Mouse (Mus musculus): ENCODE results near the gene Khdc3. TPM values are rescaled to one million over a fixed set of nuclear protein-coding genes. Genes with fewer than 3 reads are reported as not detected.
"Not testable (repeated sequence)": the region's sequence is repeated elsewhere in the genome, so short reads cannot be mapped to it uniquely, and the experiment has no call there.

Gene Khdc3
- polyA plus RNA-seq, 1 experiment from 2014 or later = not detected

GRCm38 (mm10) chr9:73103159-73103879 is 1.7 kb downstream of the Khdc3 start:
- ATAC-seq (ENCODE audit: borderline replicate concordance, extremely low read depth, low FRiP score, low TSS enrichment) = peak; percentile 61; the same call in 1 of the 2 replicates
- Histone ChIP-seq H3K4me2 (peak overlapping the region; percentile 93), H3K27ac (no peak overlapping the region), H3K4me3 (peak overlapping the region; percentile 47), H3K9me3 (no peaks in the 10 kb centered on the region), H3K27me3 (peaks cover 19% of the 10 kb centered on the region), H3K4me1 (peaks cover 8% of the 10 kb centered on the region), H3K9ac (peak overlapping the region; percentile 48), H3K36me3 (no peaks in the 10 kb centered on the region)
- WGBS = 3% methylated on average over 60 of the region's 60 CpGs

DNA sequence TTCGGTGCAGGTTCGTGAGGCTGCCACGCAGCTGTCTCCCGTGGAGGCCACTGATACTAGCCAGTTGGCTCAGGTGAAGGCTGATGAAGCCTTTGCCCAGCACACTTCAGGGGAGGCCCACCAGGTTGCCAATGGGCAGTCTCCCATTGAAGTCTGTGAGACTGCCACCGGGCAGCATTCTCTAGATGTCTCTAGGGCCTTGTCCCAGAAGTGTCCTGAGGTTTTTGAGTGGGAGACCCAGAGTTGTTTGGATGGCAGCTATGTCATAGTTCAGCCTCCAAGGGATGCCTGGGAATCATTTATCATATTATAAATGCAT is 2.2 kb downstream of the Khdc3 start:
- 21% methylated on average over 5 of the region's 5 CpGs for whole genome bisulfite sequencing

GRCm38 (mm10) chr9:73105141-73105540 is 3.5 kb downstream of the Khdc3 start:
- Histone ChIP-seq H3K9me3 (no peaks in the 10 kb centered on the region), H3K4me2 (no peak overlapping the region), H3K27me3 (peaks cover 19% of the 10 kb centered on the region), H3K9ac (no peak overlapping the region), H3K4me1 (peaks cover 8% of the 10 kb centered on the region), H3K4me3 (no peak overlapping the region), H3K27ac (no peak overlapping the region), H3K36me3 (no peaks in the 10 kb centered on the region)
- no peak for ATAC-seq (ENCODE audit: borderline replicate concordance, extremely low read depth, low FRiP score, low TSS enrichment)
- WGBS = 72% methylated on average over 1 of the region's 1 CpGs

More for the DNA sequence above, 2.2 kb downstream of the Khdc3 start:
- peak overlapping the region; percentile 47 for H3K4me3 ChIP-seq
- peak overlapping the region; percentile 93 for H3K4me2 ChIP-seq
- H3K27ac ChIP-seq = no peak overlapping the region
- 0 out of 2 replicates have a peak overlapping the region, but pooled peaks have one; percentile 48 for H3K9ac ChIP-seq
- H3K9me3 ChIP-seq = no peaks in the 10 kb centered on the region
- peaks cover 8% of the 10 kb centered on the region for H3K4me1 ChIP-seq
- H3K27me3 ChIP-seq = peaks cover 19% of the 10 kb centered on the region
- peak; percentile 47; the same call in 1 of the 2 replicates for ATAC-seq (ENCODE audit: borderline replicate concordance, extremely low read depth, low FRiP score, low TSS enrichment)
- H3K36me3 ChIP-seq = no peaks in the 10 kb centered on the region

DNA sequence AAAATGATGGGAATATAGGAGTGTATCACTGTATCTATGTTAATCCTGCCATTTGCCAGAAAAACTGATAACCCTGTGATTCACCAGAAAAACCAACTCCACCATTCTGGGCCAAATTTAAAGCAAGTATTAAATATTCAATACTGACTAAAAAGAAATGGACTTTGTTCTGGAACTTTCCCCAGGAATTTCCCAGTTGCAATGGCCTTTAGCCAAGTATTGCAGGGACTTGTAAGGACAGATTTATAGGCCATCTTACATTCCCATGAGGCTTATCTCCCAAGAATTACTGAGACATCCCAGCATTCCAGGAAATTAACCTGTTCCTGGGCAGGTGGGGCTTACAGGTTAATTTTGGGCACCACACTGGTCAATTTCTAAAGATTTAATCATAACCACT is 4.1 kb downstream of the Khdc3 start:
- Histone ChIP-seq H3K36me3 (no peaks in the 10 kb centered on the region), H3K9me3 (no peaks in the 10 kb centered on the region), H3K9ac (no peak overlapping the region), H3K27me3 (peaks cover 19% of the 10 kb centered on the region), H3K27ac (no peak overlapping the region), H3K4me3 (no peak overlapping the region), H3K4me1 (peaks cover 8% of the 10 kb centered on the region), H3K4me2 (no peak overlapping the region)
- ATAC-seq (ENCODE audit: borderline replicate concordance, extremely low read depth, low FRiP score, low TSS enrichment) = no peak

GRCm38 (mm10) chr9:73112919-73113906 is 11.6 kb downstream of the Khdc3 start, which contains the start of gene Rsl24d1:
Rsl24d1 (plus strand) TSS chr9:73113426.
- ATAC-seq (ENCODE audit: borderline replicate concordance, extremely low read depth, low FRiP score, low TSS enrichment) = peak; percentile 94
- whole genome bisulfite sequencing = under 1% methylated on average over 64 of the region's 64 CpGs

GRCm38 (mm10) chr9:73116704-73117103 is 15.1 kb downstream of the Khdc3 start:
- not testable (repeated sequence) for ATAC-seq (ENCODE audit: borderline replicate concordance, extremely low read depth, low FRiP score, low TSS enrichment); H3K9ac ChIP-seq; H3K27ac ChIP-seq; H3K27me3 ChIP-seq; H3K4me3 ChIP-seq; H3K4me1 ChIP-seq; H3K9me3 ChIP-seq; H3K4me2 ChIP-seq
- WGBS = 86% methylated on average over 5 of the region's 6 CpGs
- H3K36me3 ChIP-seq = peaks cover 46% of the 10 kb centered on the region

More at GRCm38 (mm10) chr9:73112919-73113906, 11.6 kb downstream of the Khdc3 start, which contains the start of gene Rsl24d1:
- H3K4me2 ChIP-seq = peak within 1 kb of the TSS; percentile 56
- H3K36me3 ChIP-seq = peaks cover 20% of the 10 kb centered on the region
- H3K9me3 ChIP-seq = no peaks in the 10 kb centered on the region
- H3K4me1 ChIP-seq = peaks cover 7% of the 10 kb centered on the region
- H3K4me3 ChIP-seq = peak within 1 kb of the TSS; percentile 78
- H3K27me3 ChIP-seq = no peaks in the 10 kb centered on the region
- peak within 1 kb of the TSS; percentile 81 for H3K9ac ChIP-seq
- H3K27ac ChIP-seq = peak within 1 kb of the TSS; percentile 43

DNA sequence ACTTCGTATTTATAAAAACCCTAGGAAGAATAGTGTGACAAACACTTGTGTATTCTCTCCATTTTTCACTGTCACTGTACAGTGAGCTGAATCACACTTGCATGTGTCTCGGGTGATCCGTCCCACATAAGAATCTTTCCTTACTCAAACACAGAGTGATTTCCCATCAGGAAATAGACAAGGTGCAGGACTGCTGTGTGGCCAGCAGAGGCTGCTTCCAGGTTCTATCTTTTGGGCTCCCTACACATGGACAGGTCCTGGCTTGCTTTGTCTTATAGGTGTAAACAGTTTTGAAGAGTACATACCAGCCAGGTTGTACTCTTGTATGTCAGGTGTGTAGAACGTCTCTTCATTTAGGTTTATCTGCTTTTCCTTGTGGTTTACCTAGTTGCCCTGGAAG is 16.4 kb downstream of the Khdc3 start:
- H3K27me3 ChIP-seq = no peaks in the 10 kb centered on the region
- H3K9ac ChIP-seq = no peak overlapping the region
- WGBS = 80% methylated on average over 4 of the region's 4 CpGs
- H3K9me3 ChIP-seq = no peaks in the 10 kb centered on the region
- no peak overlapping the region for H3K27ac ChIP-seq
- H3K4me3 ChIP-seq = no peak overlapping the region
- no peak for ATAC-seq (ENCODE audit: borderline replicate concordance, extremely low read depth, low FRiP score, low TSS enrichment)
- peaks cover 7% of the 10 kb centered on the region for H3K4me1 ChIP-seq
- H3K36me3 ChIP-seq = peaks cover 52% of the 10 kb centered on the region
- no peak overlapping the region for H3K4me2 ChIP-seq

DNA sequence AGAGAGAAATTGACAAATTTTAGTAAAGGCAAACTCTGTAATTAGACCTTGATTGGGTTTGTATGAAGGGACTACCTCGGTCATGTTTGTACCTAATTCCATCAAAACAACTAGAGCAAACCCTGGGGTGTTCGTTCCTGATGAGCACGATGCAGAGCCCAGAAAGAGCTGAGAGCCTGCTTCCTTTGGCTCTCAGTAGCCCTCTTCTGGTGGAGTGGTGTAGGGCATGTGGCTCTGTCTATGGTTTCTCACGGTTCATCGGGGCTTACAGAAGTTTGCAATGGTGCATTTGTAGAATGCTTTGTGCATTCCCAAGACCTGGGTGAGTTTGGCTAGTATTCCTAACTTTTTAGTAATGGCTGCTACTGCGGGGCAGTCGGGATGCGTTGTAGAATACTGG is 20.1 kb downstream of the Khdc3 start:
- Histone ChIP-seq H3K27ac (no peak overlapping the region), H3K9me3 (no peaks in the 10 kb centered on the region), H3K27me3 (no peaks in the 10 kb centered on the region), H3K4me1 (no peaks in the 10 kb centered on the region), H3K36me3 (peaks cover 76% of the 10 kb centered on the region), H3K4me3 (no peak overlapping the region), H3K9ac (no peak overlapping the region), H3K4me2 (no peak overlapping the region)
- 75% methylated on average over 8 of the region's 8 CpGs for WGBS
- ATAC-seq (ENCODE audit: borderline replicate concordance, extremely low read depth, low FRiP score, low TSS enrichment) = no peak

DNA sequence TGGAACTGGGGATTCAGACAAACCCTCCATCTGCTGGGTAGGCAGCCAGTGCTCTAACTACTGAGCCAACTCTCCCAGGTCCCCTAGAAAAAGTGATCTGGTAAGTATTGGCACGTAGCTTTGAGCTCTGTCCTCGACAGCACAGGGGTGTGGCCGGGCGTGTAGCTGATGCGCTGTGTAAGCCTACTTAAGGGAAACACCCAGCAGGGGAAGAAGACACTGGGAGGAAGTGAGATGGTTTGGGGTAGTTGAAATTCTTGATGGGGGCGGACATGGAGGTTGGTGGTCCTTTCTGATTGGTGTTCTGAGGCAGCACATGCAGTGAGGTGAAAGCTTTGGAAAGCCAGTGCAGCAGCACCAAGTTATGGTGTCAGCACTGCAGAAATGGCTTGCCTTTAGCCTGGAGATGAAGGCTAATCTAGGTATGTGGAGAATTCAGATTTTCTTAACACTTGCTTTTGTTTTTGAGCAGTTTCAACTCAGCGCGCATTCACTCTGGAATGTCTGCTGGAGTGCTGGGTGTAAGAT is 23.5 kb downstream of the Khdc3 start:
- Histone ChIP-seq H3K27ac (no peak overlapping the region), H3K27me3 (no peaks in the 10 kb centered on the region), H3K4me1 (no peaks in the 10 kb centered on the region), H3K9ac (no peak overlapping the region), H3K9me3 (no peaks in the 10 kb centered on the region), H3K36me3 (peaks cover 78% of the 10 kb centered on the region), H3K4me2 (no peak overlapping the region), H3K4me3 (no peak overlapping the region)
- WGBS = 88% methylated on average over 8 of the region's 8 CpGs
- ATAC-seq (ENCODE audit: borderline replicate concordance, extremely low read depth, low FRiP score, low TSS enrichment) = no peak

DNA sequence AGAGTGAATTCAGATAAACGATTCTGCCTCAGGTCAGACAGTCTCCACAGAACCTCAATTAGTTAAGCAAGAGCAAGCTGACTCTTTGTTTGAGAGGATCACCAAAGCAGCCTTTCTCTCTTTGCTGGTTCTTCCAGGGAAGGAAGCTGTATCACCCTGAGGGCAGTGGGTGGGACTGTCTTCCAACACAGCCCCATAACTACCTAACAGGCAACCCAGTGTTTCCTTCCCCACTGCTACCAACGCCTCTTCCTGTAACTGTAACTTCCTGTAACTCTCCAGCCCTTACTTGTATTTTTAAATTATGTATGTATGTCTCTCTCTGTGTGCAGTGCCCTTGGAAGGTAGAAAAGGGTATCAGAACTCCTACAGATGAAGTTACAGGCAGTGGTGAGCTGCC is 25.8 kb downstream of the Khdc3 start:
- Histone ChIP-seq H3K36me3 (peaks cover 55% of the 10 kb centered on the region), H3K4me2 (no peak overlapping the region)
- WGBS = 72% methylated on average over 2 of the region's 2 CpGs

GRCm38 (mm10) chr9:73129875-73130274 is 28.2 kb downstream of the Khdc3 start:
- H3K27ac ChIP-seq = no peak overlapping the region
- no peaks in the 10 kb centered on the region for H3K4me1 ChIP-seq
- H3K27me3 ChIP-seq = no peaks in the 10 kb centered on the region
- H3K9me3 ChIP-seq = no peaks in the 10 kb centered on the region
- no peak for ATAC-seq (ENCODE audit: borderline replicate concordance, extremely low read depth, low FRiP score, low TSS enrichment)
- H3K4me3 ChIP-seq = no peak overlapping the region
- H3K9ac ChIP-seq = no peak overlapping the region
- 73% methylated on average over 8 of the region's 8 CpGs for WGBS
- H3K4me2 ChIP-seq = no peak overlapping the region
- H3K36me3 ChIP-seq = peaks cover 41% of the 10 kb centered on the region

More for the DNA sequence above, 25.8 kb downstream of the Khdc3 start:
- no peak for ATAC-seq (ENCODE audit: borderline replicate concordance, extremely low read depth, low FRiP score, low TSS enrichment)
- Histone ChIP-seq H3K9ac (no peak overlapping the region), H3K27me3 (no peaks in the 10 kb centered on the region), H3K27ac (no peak overlapping the region), H3K9me3 (no peaks in the 10 kb centered on the region), H3K4me1 (no peaks in the 10 kb centered on the region), H3K4me3 (no peak overlapping the region)

Data from lung, embryonic 15.5 days (tissue).